Mouse (Mus musculus) CH12.LX (cell line): ENCODE data around the gene Adamts10. TPM values are rescaled to one million over a fixed set of nuclear protein-coding genes. Genes with fewer than 3 reads are reported as not detected.

Experiments used
- DNase-seq: peaks from one replicate; pipeline ENCODE4 v3.0.0-alpha.2; 2013; ENCODE audit errors: extremely low read depth
- H3K27ac ChIP-seq: 2 replicates; pipeline ENCODE4 v1.5.1; 2012; ENCODE audit warnings: low read depth, mild to moderate bottlenecking, control low read depth, moderate library complexity; ENCODE audit not compliant: insufficient read depth
- H3K27me3 ChIP-seq: replicated peaks from 2 replicates; pipeline ENCODE3; 2012; ENCODE audit warnings: inconsistent platforms
- H3K36me3 ChIP-seq, 2 experiments: replicated peaks in 1 of 2; 2 replicates each; pipeline versions ENCODE3 to v1.6.1; 2012; ENCODE audit warnings: inconsistent platforms in 1 of 2, low read length in 1 of 2, mild to moderate bottlenecking in 1 of 2, mixed read lengths in 1 of 2, moderate library complexity in 1 of 2; ENCODE audit not compliant: control insufficient read depth in 1 of 2, insufficient read depth in 1 of 2
- H3K4me1 ChIP-seq, 2 experiments: 2 replicates each; pipeline ENCODE4 v1.6.1; 2012; ENCODE audit warnings: inconsistent platforms in 1 of 2, moderate library complexity in 1 of 2; ENCODE audit not compliant: insufficient read depth in 2 of 2, control insufficient read depth in 1 of 2
- H3K4me2 ChIP-seq: 2 replicates; pipeline ENCODE4 v1.6.1; 2012; ENCODE audit warnings: low read depth, mild to moderate bottlenecking, control low read depth; ENCODE audit not compliant: poor library complexity, insufficient read depth, severe bottlenecking
- H3K4me3 ChIP-seq, 3 experiments: fragments of 150-350 bp in 1 of 3; sonication (generic) in 1 of 3; replicated peaks in 1 of 3; 2 replicates each; pipeline versions ENCODE3 to v1.5.1; 2011 to 2012; ENCODE audit warnings: low read depth in 2 of 3, low read length in 2 of 3, mild to moderate bottlenecking in 2 of 3, moderate library complexity in 2 of 3, control low read depth in 1 of 3, improper control_type of control experiment in 1 of 3, inconsistent platforms in 1 of 3, mixed read lengths in 1 of 3; ENCODE audit not compliant: poor library complexity in 1 of 3
- H3K79me2 ChIP-seq: replicated peaks from 2 replicates; pipeline ENCODE4 v1.6.1; 2012; ENCODE audit warnings: mild to moderate bottlenecking, moderate library complexity; ENCODE audit not compliant: control insufficient read depth, poor library complexity, insufficient read depth, severe bottlenecking; ENCODE audit errors: extremely low read depth
- H3K9ac ChIP-seq: 2 replicates; pipeline ENCODE4 v1.6.1; 2012; ENCODE audit warnings: low read depth, mild to moderate bottlenecking, control low read depth, moderate library complexity; ENCODE audit not compliant: insufficient read depth
- H3K9me3 ChIP-seq: replicated peaks from 2 replicates; pipeline ENCODE3; 2012; ENCODE audit warnings: low read length, inconsistent platforms, mixed read lengths
- BHLHE40 ChIP-seq: IDR thresholded peaks from 2 replicates; pipeline ENCODE4 v1.6.1; 2011; ENCODE audit warnings: mild to moderate bottlenecking, low read depth, low read length, improper control_type of control experiment
- CHD1 ChIP-seq: IDR thresholded peaks from 2 replicates; pipeline ENCODE4 v1.6.1; 2012; ENCODE audit warnings: low read depth, low read length, improper control_type of control experiment, inconsistent platforms
- CTCF ChIP-seq, 2 experiments: IDR thresholded peaks in 1 of 2; conservative IDR thresholded peaks in 1 of 2; 2 replicates each; pipeline ENCODE4 v1.5.1; 2011 to 2012; ENCODE audit warnings: low read depth in 2 of 2, low read length in 2 of 2, improper control_type of control experiment in 1 of 2, inconsistent platforms in 1 of 2, mild to moderate bottlenecking in 1 of 2, moderate library complexity in 1 of 2
- ELF1 ChIP-seq: IDR thresholded peaks from 2 replicates; pipeline ENCODE4 v1.6.1; 2014; ENCODE audit warnings: low read depth, mild to moderate bottlenecking, inconsistent platforms, low read length, improper control_type of control experiment
- EP300 ChIP-seq: IDR thresholded peaks from 2 replicates; pipeline ENCODE4 v1.6.1; 2011; ENCODE audit warnings: low read length, improper control_type of control experiment
- ETS1 ChIP-seq: conservative IDR thresholded peaks from 2 replicates; pipeline ENCODE4 v1.6.1; 2012; ENCODE audit warnings: low read depth, mild to moderate bottlenecking, inconsistent platforms, low read length, improper control_type of control experiment, moderate library complexity
- GABPA ChIP-seq: IDR thresholded peaks from 2 replicates; pipeline ENCODE4 v1.6.1; 2012; ENCODE audit warnings: low read depth, low read length, improper control_type of control experiment, inconsistent platforms; ENCODE audit not compliant: insufficient replicate concordance
- HCFC1 ChIP-seq: IDR thresholded peaks from 2 replicates; pipeline ENCODE4 v1.6.1; 2012; ENCODE audit warnings: low read depth, mild to moderate bottlenecking, inconsistent platforms, low read length, improper control_type of control experiment
- IRF4 ChIP-seq: IDR thresholded peaks from 2 replicates; pipeline ENCODE4 v1.6.1; 2014; ENCODE audit warnings: low read depth, mild to moderate bottlenecking, inconsistent platforms, low read length, improper control_type of control experiment
- JUND ChIP-seq: conservative IDR thresholded peaks from 2 replicates; pipeline ENCODE4 v1.6.1; 2011; ENCODE audit warnings: low read depth, low read length, improper control_type of control experiment
- MAFK ChIP-seq: IDR thresholded peaks from 2 replicates; pipeline ENCODE4 v1.6.1; 2011; ENCODE audit warnings: low read length, improper control_type of control experiment; ENCODE audit not compliant: insufficient replicate concordance
- MAX ChIP-seq: IDR thresholded peaks from 2 replicates; pipeline ENCODE4 v1.6.1; 2011; ENCODE audit warnings: low read length, improper control_type of control experiment
- MAZ ChIP-seq: IDR thresholded peaks from 2 replicates; pipeline ENCODE4 v1.6.1; 2012; ENCODE audit warnings: low read depth, mild to moderate bottlenecking, inconsistent platforms, low read length, improper control_type of control experiment, moderate library complexity
- MEF2A ChIP-seq: IDR thresholded peaks from 2 replicates; pipeline ENCODE4 v1.6.1; 2014; ENCODE audit warnings: low read depth, mild to moderate bottlenecking, inconsistent platforms, low read length, improper control_type of control experiment, borderline replicate concordance
- MXI1 ChIP-seq: IDR thresholded peaks from 2 replicates; pipeline ENCODE4 v1.6.1; 2011; ENCODE audit warnings: mild to moderate bottlenecking, low read depth, low read length, improper control_type of control experiment
- MYC ChIP-seq: IDR thresholded peaks from 2 replicates; pipeline ENCODE4 v1.6.1; 2011; ENCODE audit warnings: low read depth, mild to moderate bottlenecking, improper control_type of control experiment, low read length
- NRF1 ChIP-seq: IDR thresholded peaks from 2 replicates; pipeline ENCODE4 v1.6.1; 2014; ENCODE audit warnings: low read depth, mild to moderate bottlenecking, inconsistent platforms, low read length, improper control_type of control experiment, moderate library complexity
- POLR2A ChIP-seq: IDR thresholded peaks from 2 replicates; pipeline ENCODE4 v1.6.1; 2011; ENCODE audit warnings: low read depth, mild to moderate bottlenecking, improper control_type of control experiment, low read length
- RAD21 ChIP-seq: IDR thresholded peaks from 2 replicates; pipeline ENCODE4 v1.6.1; 2011; ENCODE audit warnings: low read depth, mild to moderate bottlenecking, low read length, improper control_type of control experiment, moderate library complexity
- TCF12 ChIP-seq: IDR thresholded peaks from 2 replicates; pipeline ENCODE4 v1.6.1; 2014; ENCODE audit warnings: low read depth, mild to moderate bottlenecking, inconsistent platforms, low read length, improper control_type of control experiment
- USF1 ChIP-seq: IDR thresholded peaks from 2 replicates; pipeline ENCODE4 v1.6.1; 2014; ENCODE audit warnings: low read depth, mild to moderate bottlenecking, inconsistent platforms, low read length, improper control_type of control experiment
- USF2 ChIP-seq: conservative IDR thresholded peaks from 2 replicates; pipeline ENCODE4 v1.6.1; 2011; ENCODE audit warnings: low read depth, low read length, improper control_type of control experiment
- ZMIZ1 ChIP-seq: IDR thresholded peaks from 2 replicates; pipeline ENCODE4 v1.6.1; 2012; ENCODE audit warnings: low read depth, mild to moderate bottlenecking, inconsistent platforms, low read length, improper control_type of control experiment
- ZNF384 ChIP-seq: IDR thresholded peaks from 2 replicates; pipeline ENCODE4 v1.6.1; 2012; ENCODE audit warnings: low read depth, low read length, improper control_type of control experiment, inconsistent platforms
- dilution Hi-C: fragments of 300-500 bp; cut with MboI; formaldehyde crosslinking; loops from 2 replicates; pipeline ENCODE4 v1.14.3; 2020; ENCODE audit warnings: low sequenced_read_pairs; ENCODE audit not compliant: extremely low pct_unique_long_range_greater_than_20kb, extremely low pct_ligation_motif_present
- in situ Hi-C: fragments of 300-500 bp; cut with MboI; formaldehyde crosslinking; loops from 3 replicates; pipeline ENCODE4 v1.14.3; 2019; ENCODE audit warnings: low sequenced_read_pairs, low pct_ligation_motif_present, low pct_unique_long_range_greater_than_20kb, mixed read lengths
- polyA plus RNA-seq: library from polyadenylated mRNA; unstranded; fragments of >175 nt; gene quantifications from 2 replicates; pipeline ENCODE4 v1.2.1, GENCODE M21; 2012; ENCODE audit warnings: low read depth; ENCODE audit not compliant: insufficient read length
- total RNA-seq, 2 experiments: library from RNA; depleted of rRNA; stranded (reverse); fragments of 300-350 nt in 1 of 2; fragments of >200 nt in 1 of 2; gene quantifications; 2 replicates each; pipeline ENCODE4 v1.2.3; 2012 to 2014

Gene Adamts10
- total and polyA plus RNA-seq, 3 experiments: 6.2 to 16.7 (median 12.1) TPM

- dilution Hi-C loops: no loop called here
- no peak for DNase-seq
- no peak overlapping the region for H3K4me3 ChIP-seq
- TF ChIP-seq POLR2A (no peak), ZMIZ1 (no peak), MEF2A (no peak), TCF12 (no peak), ETS1 (no peak), IRF4 (no peak), GABPA (no peak), HCFC1 (no peak), ZNF384 (no peak), MAX (no peak), BHLHE40 (no peak), CTCF (conservative IDR thresholded peaks at IDR 0.05 in 1 of 2, IDR thresholded peaks at IDR 0.05 in 1 of 2; ENCODE audit: low read depth in 2 of 2, low read length in 2 of 2) (no peak), MAFK (no peak), USF2 (no peak), MXI1 (no peak)
- TF ChIP-seq, all 38 proteins: peak for 0
- H3K36me3 ChIP-seq: peaks cover 10 to 67% of the 10 kb centered on the region in 2 experiments
- in situ Hi-C loops: no loop called here
- peaks cover 14 to 41% of the 10 kb centered on the region in 2 experiments for H3K4me1 ChIP-seq
- H3K9ac ChIP-seq: no peak overlapping the region
- no peaks in the 10 kb centered on the region for H3K27me3 ChIP-seq
- no peak overlapping the region for H3K4me2 ChIP-seq
- H3K79me2 ChIP-seq: no peaks in the 10 kb centered on the region
- no peak overlapping the region for H3K27ac ChIP-seq
- peaks cover 4% of the 10 kb centered on the region for H3K9me3 ChIP-seq
Measured at GRCm38 (mm10) chr17:33549212-33549611, 25.2 kb downstream of the Adamts10 start.

GRCm38 (mm10) chr17:33550388-33550787 lies 26.4 kb downstream of the Adamts10 start:
- Histone ChIP-seq H3K36me3 (peaks cover 10 to 56% of the 10 kb centered on the region in 2 experiments), H3K27ac (no peak overlapping the region), H3K27me3 (no peaks in the 10 kb centered on the region), H3K4me1 (peaks cover 19 to 52% of the 10 kb centered on the region in 2 experiments), H3K9ac (no peak overlapping the region), H3K4me3 (no peak overlapping the region), H3K9me3 (peaks cover 4% of the 10 kb centered on the region)
- dilution Hi-C loops: no loop called here
- no peak for DNase-seq
- TF ChIP-seq TCF12 (no peak), EP300 (no peak), HCFC1 (no peak), BHLHE40 (no peak), JUND (no peak), GABPA (no peak), MAZ (no peak), USF1 (no peak), USF2 (no peak), MXI1 (no peak), ELF1 (no peak), RAD21 (no peak), MYC (no peak), NRF1 (no peak), CHD1 (no peak)
- TF ChIP-seq, all 38 proteins: peak for 0
- in situ Hi-C loops: no loop called here
- no peaks in the 10 kb centered on the region for H3K79me2 ChIP-seq
- H3K4me2 ChIP-seq: no peak overlapping the region
